Mouse (Mus musculus): ENCODE results near the gene Pamr1. TPM values are rescaled to one million over a fixed set of nuclear protein-coding genes. Genes with fewer than 3 reads are reported as not detected.
A peak's percentile ranks its signal among the peaks of the same experiment; 100 is the strongest.

Pamr1 gene
- polyA plus RNA-seq, 1 experiment = 5.0 TPM

DNA sequence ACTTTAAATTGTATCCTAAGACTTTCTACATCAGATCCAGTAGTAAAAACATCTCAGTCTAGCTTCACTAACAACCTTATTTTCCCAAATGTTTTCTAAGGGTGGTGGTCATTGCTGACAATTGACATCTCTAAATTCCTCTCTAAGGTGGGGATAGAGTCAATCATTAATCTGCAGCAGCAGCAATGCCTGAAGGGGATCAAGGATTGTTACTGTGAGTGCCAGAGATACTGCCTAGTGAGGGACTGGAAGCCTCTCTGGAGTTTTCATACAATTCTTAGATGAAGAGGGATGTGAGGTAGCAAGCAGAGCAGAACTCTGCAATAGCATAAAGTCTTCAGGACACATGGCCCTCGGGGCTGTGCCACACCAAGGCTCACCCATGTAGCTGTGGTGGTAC is 14.0 kb downstream of the Pamr1 start:
- WGBS = 59% methylated on average over 1 of the region's 1 CpGs
- TF ChIP-seq POLR2A (IDR thresholded peaks at IDR 0.05; ENCODE audit: borderline replicate concordance, insufficient read depth, low read length) (no peak), CTCF (IDR thresholded peaks at IDR 0.05; ENCODE audit: borderline replicate concordance, insufficient read depth, low read depth, low read length) (no peak)
- Histone ChIP-seq H3K4me3 (replicated peaks; ENCODE audit: insufficient read depth, low read depth, low read length) (no peak overlapping the region), H3K27me3 (ENCODE audit: control insufficient read depth, insufficient read depth, low read length) (no peaks in the 10 kb centered on the region), H3K27ac (ENCODE audit: insufficient read depth, low read length) (no peak overlapping the region), H3K4me1 (ENCODE audit: control insufficient read depth, insufficient read depth, low read length) (no peaks in the 10 kb centered on the region)
- no peak for DNase-seq

DNA sequence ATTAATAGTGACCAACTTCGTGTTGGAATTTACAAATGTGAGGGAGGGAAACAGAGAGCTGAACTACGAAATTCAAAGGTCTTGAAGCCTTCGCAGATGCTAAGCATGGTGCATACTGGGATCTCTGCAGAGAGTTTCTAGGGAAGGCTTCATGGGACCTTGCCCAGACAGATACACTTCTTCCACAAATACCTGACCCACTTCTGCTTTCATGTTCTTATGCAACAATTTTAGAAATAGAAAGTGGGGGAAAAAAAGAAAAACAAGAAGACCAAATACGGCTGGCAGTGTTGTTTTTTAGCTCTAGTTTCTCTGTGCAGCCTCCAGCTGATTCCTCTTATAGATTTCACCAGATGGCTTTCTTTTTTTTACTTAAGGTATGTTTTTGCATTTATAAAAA is 29.4 kb downstream of the Pamr1 start:
- no peak overlapping the region for H3K27ac ChIP-seq (ENCODE audit: insufficient read depth, low read length)
- no peaks in the 10 kb centered on the region for H3K4me1 ChIP-seq (ENCODE audit: control insufficient read depth, insufficient read depth, low read length)
- no peaks in the 10 kb centered on the region for H3K27me3 ChIP-seq (ENCODE audit: control insufficient read depth, insufficient read depth, low read length)
- H3K4me3 ChIP-seq (replicated peaks; ENCODE audit: insufficient read depth, low read depth, low read length) = no peak overlapping the region
- 85% methylated on average over 4 of the region's 4 CpGs for WGBS
- TF ChIP-seq POLR2A (IDR thresholded peaks at IDR 0.05; ENCODE audit: borderline replicate concordance, insufficient read depth, low read length) (no peak), CTCF (IDR thresholded peaks at IDR 0.05; ENCODE audit: borderline replicate concordance, insufficient read depth, low read depth, low read length) (no peak)
- DNase-seq = no peak

DNA sequence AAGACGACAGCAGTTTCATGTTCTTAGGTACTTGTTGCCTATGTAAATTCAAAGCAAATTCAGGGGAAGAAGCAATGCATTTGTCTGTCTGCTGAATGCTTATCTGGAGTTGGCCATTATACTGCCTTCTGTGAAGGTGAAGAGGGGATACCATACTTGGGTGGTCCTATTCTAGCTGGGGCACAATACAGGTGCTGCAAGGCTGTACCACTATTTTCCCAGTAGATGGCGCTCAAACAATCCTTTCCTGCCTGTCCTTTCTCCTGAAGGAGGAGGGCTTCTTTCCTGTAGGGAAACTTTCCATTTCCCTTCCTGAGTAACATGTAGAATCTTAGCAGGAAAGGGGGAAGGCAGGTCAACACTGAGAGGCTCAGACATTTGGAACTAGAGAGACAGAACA is 40.2 kb downstream of the Pamr1 start:
- H3K27ac ChIP-seq (ENCODE audit: insufficient read depth, low read length) = no peak overlapping the region
- 43% methylated on average over 2 of the region's 2 CpGs for WGBS
- no peaks in the 10 kb centered on the region for H3K4me1 ChIP-seq (ENCODE audit: control insufficient read depth, insufficient read depth, low read length)
- H3K4me3 ChIP-seq (replicated peaks; ENCODE audit: insufficient read depth, low read depth, low read length) = no peak overlapping the region
- no peaks in the 10 kb centered on the region for H3K27me3 ChIP-seq (ENCODE audit: control insufficient read depth, insufficient read depth, low read length)
- TF ChIP-seq POLR2A (IDR thresholded peaks at IDR 0.05; ENCODE audit: borderline replicate concordance, insufficient read depth, low read length) = no peak
- TF ChIP-seq CTCF (IDR thresholded peaks at IDR 0.05; ENCODE audit: borderline replicate concordance, insufficient read depth, low read depth, low read length) = peak; percentile 73
- peak; percentile 30 to 38 for DNase-seq

DNA sequence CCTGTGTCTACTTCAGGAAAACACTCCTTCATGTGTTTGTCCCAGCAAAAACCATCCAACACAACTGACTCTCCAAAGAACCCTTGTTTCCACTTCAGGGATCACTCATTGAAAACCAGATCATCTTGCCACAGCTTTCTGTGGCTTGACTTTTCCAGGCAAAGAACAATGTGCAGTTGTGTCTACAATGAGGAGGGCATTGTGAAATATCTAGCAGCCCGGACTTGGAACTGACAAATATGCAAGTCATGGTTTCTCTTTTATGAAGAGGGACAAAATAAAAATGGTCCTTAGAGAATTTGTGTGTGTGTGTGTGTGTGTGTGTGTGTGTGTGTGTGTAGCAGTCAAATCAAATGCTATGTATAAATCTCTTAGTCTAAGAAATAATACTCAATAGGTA is 44.7 kb downstream of the Pamr1 start:
- Histone ChIP-seq H3K27me3 (ENCODE audit: control insufficient read depth, insufficient read depth, low read length) (no peaks in the 10 kb centered on the region), H3K4me3 (replicated peaks; ENCODE audit: insufficient read depth, low read depth, low read length) (no peak overlapping the region), H3K4me1 (ENCODE audit: control insufficient read depth, insufficient read depth, low read length) (peaks cover 9% of the 10 kb centered on the region), H3K27ac (ENCODE audit: insufficient read depth, low read length) (no peak overlapping the region)
- no peak for DNase-seq
- TF ChIP-seq POLR2A (IDR thresholded peaks at IDR 0.05; ENCODE audit: borderline replicate concordance, insufficient read depth, low read length) (no peak), CTCF (IDR thresholded peaks at IDR 0.05; ENCODE audit: borderline replicate concordance, insufficient read depth, low read depth, low read length) (no peak)
- WGBS = 77% methylated on average over 1 of the region's 1 CpGs

DNA sequence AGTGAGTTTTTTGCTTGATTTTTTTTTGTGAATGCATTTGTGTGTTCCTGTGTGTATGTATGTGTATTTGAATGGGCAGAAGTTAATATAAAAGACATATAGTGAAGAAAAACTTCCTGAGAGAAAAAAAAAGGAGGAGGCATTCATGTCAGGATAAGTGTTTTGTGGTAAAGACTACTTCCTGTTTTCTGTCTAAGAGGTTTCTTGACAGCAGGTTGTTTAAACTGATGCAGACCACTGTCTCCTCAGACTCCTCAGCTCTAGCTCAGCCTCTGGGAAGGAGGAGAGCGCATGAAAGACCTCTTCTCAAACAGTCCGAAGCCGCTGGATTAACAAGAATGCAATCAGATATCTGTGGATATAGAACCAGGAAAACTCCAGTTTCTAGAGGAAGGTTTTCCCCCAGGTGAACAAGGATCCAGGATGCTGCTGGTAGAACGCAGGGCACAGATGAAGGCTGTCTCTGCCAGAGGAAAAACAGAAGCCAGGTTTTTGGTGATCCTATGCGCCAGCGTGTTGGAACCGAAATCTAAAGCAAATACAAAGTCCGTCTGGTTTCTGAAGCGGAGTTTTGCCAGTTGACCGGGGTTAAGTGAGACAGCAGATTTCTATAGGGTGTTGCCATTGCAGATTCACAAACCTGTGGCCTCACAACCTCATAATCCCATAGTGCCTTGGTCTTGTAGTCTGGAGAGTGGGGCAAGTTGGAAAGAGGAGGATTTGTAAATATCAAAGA is 45.8 kb downstream of the Pamr1 start:
- no peak for DNase-seq
- 68% methylated on average over 10 of the region's 10 CpGs for WGBS

DNA sequence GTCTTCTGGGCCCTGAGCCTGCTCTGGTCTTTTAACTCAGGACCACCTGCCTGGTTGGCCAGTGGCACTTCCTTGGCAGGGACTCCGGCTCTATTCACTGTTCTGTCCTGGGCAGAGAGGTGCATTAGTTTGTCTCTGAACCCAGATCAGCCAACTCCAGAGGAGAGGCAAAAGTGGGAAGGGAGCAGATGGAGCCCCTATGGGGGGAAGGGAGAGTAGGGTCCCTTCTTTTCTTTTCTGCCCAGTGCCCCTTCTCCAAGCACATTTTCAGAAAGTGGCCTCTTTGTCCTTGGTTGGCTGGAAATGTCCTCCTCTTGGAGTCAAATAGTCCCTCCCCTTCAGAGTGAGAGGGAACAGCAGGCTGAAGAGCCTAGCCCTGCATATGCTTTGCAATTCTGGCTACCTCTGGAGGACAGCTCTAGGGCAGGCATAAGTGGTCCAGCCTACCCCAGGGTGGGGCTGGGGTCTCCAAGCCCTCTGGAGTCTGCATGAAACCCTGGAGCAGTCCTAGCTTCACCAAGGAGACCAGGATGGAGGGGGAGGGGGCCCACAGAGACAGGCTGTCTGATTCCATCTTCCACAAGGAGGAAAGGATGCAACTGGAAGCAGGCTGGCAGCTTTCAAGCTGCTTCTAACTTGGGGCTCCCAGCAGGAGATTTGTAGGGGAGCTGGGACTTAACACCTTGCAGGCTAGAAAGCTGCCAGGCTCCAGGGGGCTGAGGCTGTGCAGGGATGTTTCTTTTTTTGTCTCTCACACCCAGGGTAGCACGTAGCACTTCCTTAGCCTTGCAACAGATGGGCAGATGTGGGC is 49.3 kb downstream of the Pamr1 start:
- peak; percentile 19 to 40 for DNase-seq
- WGBS = 21% methylated on average over 2 of the region's 2 CpGs
- Histone ChIP-seq H3K4me1 (ENCODE audit: control insufficient read depth, insufficient read depth, low read length) (peaks cover 11% of the 10 kb centered on the region), H3K4me3 (replicated peaks; ENCODE audit: insufficient read depth, low read depth, low read length) (no peak overlapping the region), H3K27ac (ENCODE audit: insufficient read depth, low read length) (0 out of 2 replicates have a peak overlapping the region, but pooled peaks have one; percentile 18), H3K27me3 (ENCODE audit: control insufficient read depth, insufficient read depth, low read length) (no peaks in the 10 kb centered on the region)
- TF ChIP-seq CTCF (IDR thresholded peaks at IDR 0.05; ENCODE audit: borderline replicate concordance, insufficient read depth, low read depth, low read length) (no peak), POLR2A (IDR thresholded peaks at IDR 0.05; ENCODE audit: borderline replicate concordance, insufficient read depth, low read length) (no peak)

More for the DNA sequence above, 45.8 kb downstream of the Pamr1 start:
- H3K27ac ChIP-seq (ENCODE audit: insufficient read depth, low read length) = no peak overlapping the region
- TF ChIP-seq POLR2A (IDR thresholded peaks at IDR 0.05; ENCODE audit: borderline replicate concordance, insufficient read depth, low read length) (no peak), CTCF (IDR thresholded peaks at IDR 0.05; ENCODE audit: borderline replicate concordance, insufficient read depth, low read depth, low read length) (no peak)
- peaks cover 11% of the 10 kb centered on the region for H3K4me1 ChIP-seq (ENCODE audit: control insufficient read depth, insufficient read depth, low read length)
- no peaks in the 10 kb centered on the region for H3K27me3 ChIP-seq (ENCODE audit: control insufficient read depth, insufficient read depth, low read length)
- no peak overlapping the region for H3K4me3 ChIP-seq (replicated peaks; ENCODE audit: insufficient read depth, low read depth, low read length)

DNA sequence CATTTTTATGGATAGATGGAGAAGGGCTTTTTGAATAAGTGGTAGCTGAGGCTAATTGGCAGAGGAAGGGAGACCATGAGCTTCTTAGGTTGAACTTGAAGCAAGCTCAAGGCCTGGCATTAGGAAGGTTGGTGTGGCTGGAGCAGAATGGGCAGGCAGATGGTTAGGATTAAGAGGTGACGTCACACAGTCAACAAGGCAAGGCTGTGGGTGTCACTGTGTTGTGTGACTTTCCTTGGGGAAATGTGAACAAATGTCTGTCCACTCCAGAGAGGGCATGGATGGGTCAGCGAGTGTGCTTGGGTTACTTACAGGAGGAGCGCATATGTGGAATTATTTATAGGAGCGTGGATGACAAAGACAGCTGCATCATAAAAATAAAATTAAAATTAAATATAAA is 50.7 kb downstream of the Pamr1 start:
- H3K27me3 ChIP-seq (ENCODE audit: control insufficient read depth, insufficient read depth, low read length) = no peaks in the 10 kb centered on the region
- WGBS = 79% methylated on average over 4 of the region's 4 CpGs
- TF ChIP-seq CTCF (IDR thresholded peaks at IDR 0.05; ENCODE audit: borderline replicate concordance, insufficient read depth, low read depth, low read length) (no peak), POLR2A (IDR thresholded peaks at IDR 0.05; ENCODE audit: borderline replicate concordance, insufficient read depth, low read length) (no peak)
- DNase-seq = no peak
- no peak overlapping the region for H3K27ac ChIP-seq (ENCODE audit: insufficient read depth, low read length)
- peaks cover 11% of the 10 kb centered on the region for H3K4me1 ChIP-seq (ENCODE audit: control insufficient read depth, insufficient read depth, low read length)
- H3K4me3 ChIP-seq (replicated peaks; ENCODE audit: insufficient read depth, low read depth, low read length) = no peak overlapping the region

Measured in cerebellum, adult 2 months (tissue).